In the genomic region with DNA sequence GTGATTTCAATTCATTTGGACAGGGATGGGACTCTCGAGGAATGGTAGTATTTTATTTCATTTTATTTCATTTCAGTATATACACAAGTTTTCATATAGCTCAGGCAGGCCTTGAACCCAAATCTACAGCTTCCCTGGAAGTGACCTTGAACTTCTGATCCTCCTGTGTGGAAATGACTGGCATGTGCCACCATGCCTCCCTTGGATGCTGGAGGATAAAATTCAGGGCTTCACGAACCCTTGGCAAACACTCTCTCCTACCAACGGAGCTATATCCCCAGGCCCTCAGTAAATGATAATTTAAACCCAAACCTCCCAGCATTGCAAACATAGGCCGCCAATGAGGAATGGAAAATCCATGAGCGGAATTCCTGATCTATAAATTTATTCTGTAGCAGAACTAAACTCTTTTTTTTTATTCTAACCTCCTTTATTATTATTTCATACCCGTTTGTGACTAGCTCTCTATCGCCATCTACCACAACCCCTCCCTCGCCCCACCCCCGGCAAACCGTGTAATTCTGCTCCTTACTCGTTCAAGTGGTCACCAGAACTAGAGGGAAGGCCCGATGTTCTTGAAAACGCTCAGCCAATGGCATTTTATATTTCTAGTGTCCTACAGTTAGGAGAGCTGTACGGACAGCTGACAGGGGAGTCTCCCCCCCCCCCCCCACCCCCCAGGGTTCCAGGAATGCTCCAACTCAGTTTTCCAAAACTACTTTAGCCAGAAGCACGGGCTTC, we compare ENCODE assay signal across 7 mouse cellular contexts. TPM values are rescaled to one million over a fixed set of nuclear protein-coding genes. Genes with fewer than 3 reads are reported as not detected.
DNase-seq lines count a peak whose midpoint lies in the region; ATAC-seq lines count a peak whose summit lies in the region.

No protein-coding gene starts in this region.

- DNase-seq in 3134 (ENCODE audit: extremely low read depth, insufficient read length, low spot score) (peak; percentile 57), 3T3-L1 (ENCODE audit: low read depth, low spot score) (peak; percentile 80)
- DNase-seq in layer of hippocampus, adult 9-11 months: no peak

- H3K27ac ChIP-seq in embryonic facial prominence, embryonic 12.5 days: peak overlapping the region; percentile 75; the same call in 1 of the 2 replicates
- H3K27ac ChIP-seq in hindbrain, embryonic 13.5 days: no peak overlapping the region
- H3K27ac ChIP-seq in liver, embryonic 16.5 days (ENCODE audit: low read length): peak overlapping the region; percentile 92
- no peak overlapping the region for H3K27ac ChIP-seq in neural tube, embryonic 14.5 days (ENCODE audit: low read depth, low read length)

- H3K9me3 ChIP-seq in embryonic facial prominence, embryonic 12.5 days: no peaks in the 10 kb centered on the region
- H3K9me3 ChIP-seq in hindbrain, embryonic 13.5 days: no peaks in the 10 kb centered on the region
- no peaks in the 10 kb centered on the region for H3K9me3 ChIP-seq in liver, embryonic 16.5 days (replicated peaks; ENCODE audit: control insufficient read depth, low read length)
- no peaks in the 10 kb centered on the region for H3K9me3 ChIP-seq in neural tube, embryonic 14.5 days (ENCODE audit: control insufficient read depth, low read length)

- H3K36me3 ChIP-seq in embryonic facial prominence, embryonic 12.5 days: peaks cover 12% of the 10 kb centered on the region; the same call in 1 of the 2 replicates
- peaks cover 4% of the 10 kb centered on the region; the same call in 1 of the 2 replicates for H3K36me3 ChIP-seq in hindbrain, embryonic 13.5 days
- H3K36me3 ChIP-seq in liver, embryonic 16.5 days (ENCODE audit: control insufficient read depth, insufficient read depth): peaks cover 3% of the 10 kb centered on the region
- H3K36me3 ChIP-seq in neural tube, embryonic 14.5 days (ENCODE audit: control insufficient read depth, insufficient read depth, low read length): 0 out of 2 replicates have a peak, but pooled peaks cover 3% of the 10 kb centered on the region

- ATAC-seq in embryonic facial prominence, embryonic 12.5 days (ENCODE audit: insufficient number of reproducible peaks, insufficient read depth, low FRiP score, low TSS enrichment): no peak
- no peak for ATAC-seq in hindbrain, embryonic 13.5 days (ENCODE audit: low FRiP score)
- no peak for ATAC-seq in liver, embryonic 16.5 days (ENCODE audit: low read depth)
- ATAC-seq in neural tube, embryonic 14.5 days (ENCODE audit: low read depth): no peak

- peak overlapping the region; percentile 79 for H3K4me2 ChIP-seq in embryonic facial prominence, embryonic 12.5 days (replicated peaks)
- peak overlapping the region; percentile 88 for H3K4me2 ChIP-seq in hindbrain, embryonic 13.5 days
- peak overlapping the region; percentile 98 for H3K4me2 ChIP-seq in liver, embryonic 16.5 days (ENCODE audit: low read depth, low read length)
- peak overlapping the region; percentile 88 for H3K4me2 ChIP-seq in neural tube, embryonic 14.5 days (ENCODE audit: low read depth, low read length)

- peaks cover 16% of the 10 kb centered on the region; the same call in 1 of the 2 replicates for H3K27me3 ChIP-seq in embryonic facial prominence, embryonic 12.5 days
- peaks cover 42% of the 10 kb centered on the region for H3K27me3 ChIP-seq in hindbrain, embryonic 13.5 days
- H3K27me3 ChIP-seq in liver, embryonic 16.5 days (ENCODE audit: control insufficient read depth, insufficient read depth, low read depth, low read length): no peaks in the 10 kb centered on the region
- no peaks in the 10 kb centered on the region for H3K27me3 ChIP-seq in neural tube, embryonic 14.5 days (ENCODE audit: control insufficient read depth, insufficient read depth, low read length)

- peak overlapping the region; percentile 83; the same call in 1 of the 2 replicates for H3K9ac ChIP-seq in embryonic facial prominence, embryonic 12.5 days
- H3K9ac ChIP-seq in hindbrain, embryonic 13.5 days: peak overlapping the region; percentile 90
- peak overlapping the region; percentile 97 for H3K9ac ChIP-seq in liver, embryonic 16.5 days (ENCODE audit: low read depth, low read length)
- H3K9ac ChIP-seq in neural tube, embryonic 14.5 days (replicated peaks; ENCODE audit: low read depth, low read length): peak overlapping the region; percentile 82; the same call in 1 of the 2 replicates

- H3K4me3 ChIP-seq in embryonic facial prominence, embryonic 12.5 days: peak overlapping the region; percentile 86
- peak overlapping the region; percentile 84 for H3K4me3 ChIP-seq in hindbrain, embryonic 13.5 days
- H3K4me3 ChIP-seq in liver, embryonic 16.5 days (ENCODE audit: low read depth, low read length): peak overlapping the region; percentile 96
- peak overlapping the region; percentile 83 for H3K4me3 ChIP-seq in neural tube, embryonic 14.5 days (ENCODE audit: low read depth, low read length)

- WGBS in embryonic facial prominence, embryonic 12.5 days: 19% methylated on average over 15 of the region's 15 CpGs
- WGBS in hindbrain, embryonic 13.5 days: 19% methylated on average over 15 of the region's 15 CpGs
- 12% methylated on average over 15 of the region's 15 CpGs for WGBS in liver, embryonic 16.5 days (ENCODE audit: insufficient replicate concordance)
- 21% methylated on average over 15 of the region's 15 CpGs for WGBS in neural tube, embryonic 14.5 days

- peaks cover 14% of the 10 kb centered on the region for H3K4me1 ChIP-seq in embryonic facial prominence, embryonic 12.5 days
- H3K4me1 ChIP-seq in hindbrain, embryonic 13.5 days (replicated peaks): peaks cover 35% of the 10 kb centered on the region
- peaks cover 47% of the 10 kb centered on the region for H3K4me1 ChIP-seq in liver, embryonic 16.5 days (ENCODE audit: control insufficient read depth, low read depth, low read length)
- H3K4me1 ChIP-seq in neural tube, embryonic 14.5 days (ENCODE audit: control insufficient read depth, insufficient read depth, low read length): peaks cover 9% of the 10 kb centered on the region

RNA-seq across cellular contexts. Expression of a gene that starts 1.8 kb away (rescaled TPM):
- 144 and 152 TPM in 2 replicates for polyA plus RNA-seq in embryonic facial prominence, embryonic 12.5 days (2016; fragmentation: Nextera tagmentation; extraction: Ambion mirVana)
- 110 and 119 TPM in 2 replicates for polyA plus RNA-seq in hindbrain, embryonic 13.5 days (2015; fragmentation: Nextera tagmentation; extraction: Ambion mirVana)
- polyA plus RNA-seq in liver, embryonic 16.5 days (2015; fragmentation: Nextera tagmentation; extraction: Ambion mirVana): 222 and 226 TPM in 2 replicates
- 108 and 125 TPM in 2 replicates for polyA plus RNA-seq in neural tube, embryonic 14.5 days (2014; fragmentation: Nextera tagmentation; extraction: Ambion mirVana)

RNA-seq across cellular contexts. Expression of a gene that starts 33.4 kb away (rescaled TPM):
- not detected in 2 replicates for polyA plus RNA-seq in embryonic facial prominence, embryonic 12.5 days (2016; fragmentation: Nextera tagmentation; extraction: Ambion mirVana)
- polyA plus RNA-seq in hindbrain, embryonic 13.5 days (2015; fragmentation: Nextera tagmentation; extraction: Ambion mirVana): 0.09 and 0.17 TPM in 2 replicates
- polyA plus RNA-seq in liver, embryonic 16.5 days (2015; fragmentation: Nextera tagmentation; extraction: Ambion mirVana): 42.6 and 42.9 TPM in 2 replicates
- 0.21 TPM in 1 of 2 replicates, not detected in the other for polyA plus RNA-seq in neural tube, embryonic 14.5 days (2014; fragmentation: Nextera tagmentation; extraction: Ambion mirVana)

RNA-seq across cellular contexts. Expression of a gene that starts 38.5 kb away (rescaled TPM):
- polyA plus RNA-seq in embryonic facial prominence, embryonic 12.5 days (2016; fragmentation: Nextera tagmentation; extraction: Ambion mirVana): 1.0 and 1.3 TPM in 2 replicates
- polyA plus RNA-seq in hindbrain, embryonic 13.5 days (2015; fragmentation: Nextera tagmentation; extraction: Ambion mirVana): 1.1 and 1.2 TPM in 2 replicates
- 1.9 and 2.0 TPM in 2 replicates for polyA plus RNA-seq in liver, embryonic 16.5 days (2015; fragmentation: Nextera tagmentation; extraction: Ambion mirVana)
- 0.48 and 1.6 TPM in 2 replicates for polyA plus RNA-seq in neural tube, embryonic 14.5 days (2014; fragmentation: Nextera tagmentation; extraction: Ambion mirVana)

Comparison
In these comparisons a context has a peak if more than half of its experiments do, and no peak if none do; other contexts are left out.
1. H3K27ac ChIP-seq: peak in embryonic facial prominence, embryonic 12.5 days (single experiment) and liver, embryonic 16.5 days (single experiment); none in hindbrain, embryonic 13.5 days (single experiment) and neural tube, embryonic 14.5 days (single experiment).
2. RNA of a gene that starts 33.4 kb away (polyA plus RNA-seq): 42.6 to 42.9 TPM in liver, embryonic 16.5 days; 0.21 TPM in neural tube, embryonic 14.5 days, 0.09 to 0.17 TPM in hindbrain, embryonic 13.5 days and not detected in embryonic facial prominence, embryonic 12.5 days; every median in the first group is over 10 times any median in the second.
3. Peak in every context shown above with its lines, with median percentiles within 50 percentile points of each other: H3K4me2 ChIP-seq, H3K4me3 ChIP-seq and H3K9ac ChIP-seq.